Mouse (Mus musculus) embryonic fibroblast, embryonic 13.5 days (primary cell): Measurements from ENCODE around the gene Itgad. TPM values are rescaled to one million over a fixed set of nuclear protein-coding genes. Genes with fewer than 3 reads are reported as not detected.
"Not testable (repeated sequence)": the region's sequence is repeated elsewhere in the genome, so short reads cannot be mapped to it uniquely, and the experiment has no call there.

Experiments used
- H3K27ac ChIP-seq: 2 replicates; pipeline ENCODE4 v1.5.1; 2012; ENCODE audit warnings: low read length, control low read depth, inconsistent platforms; ENCODE audit not compliant: insufficient read depth
- H3K4me1 ChIP-seq: 2 replicates; pipeline ENCODE4 v1.6.1; 2011; ENCODE audit warnings: low read length; ENCODE audit not compliant: control insufficient read depth, insufficient read depth
- H3K4me3 ChIP-seq: 2 replicates; pipeline ENCODE4 v1.5.1; 2011; ENCODE audit warnings: mild to moderate bottlenecking, control low read depth, low read length; ENCODE audit not compliant: insufficient read depth
- CTCF ChIP-seq: IDR thresholded peaks from 2 replicates; pipeline ENCODE4 v1.5.1; 2011; ENCODE audit warnings: mild to moderate bottlenecking, control low read depth, low read length, moderate library complexity, borderline replicate concordance; ENCODE audit not compliant: insufficient read depth
- POLR2A ChIP-seq: IDR thresholded peaks from 2 replicates; pipeline ENCODE4 v1.6.1; 2011; ENCODE audit warnings: low read depth, mild to moderate bottlenecking, control low read depth, low read length, moderate library complexity
- polyA plus RNA-seq: library from polyadenylated mRNA; stranded (reverse); fragments of >200 nt; gene quantifications from 2 replicates; pipeline ENCODE4 v1.2.4, GENCODE M21; 2011; ENCODE audit warnings: low read depth; ENCODE audit not compliant: missing spikeins, insufficient read length

Itgad gene
- polyA plus RNA-seq, 1 experiment = not detected

- TF ChIP-seq POLR2A (no peak), CTCF (no peak)
Measured at GRCm38 (mm10) chr7:128128741-128129720, 25.1 kb upstream of the Itgad start, which contains the start of gene Itgax. Itgax (plus strand) TSS chr7:128129547.

GRCm38 (mm10) chr7:128132148-128132547, 22.0 kb upstream of the Itgad start:
- Histone ChIP-seq H3K4me1 (no peaks in the 10 kb centered on the region), H3K4me3 (no peak overlapping the region), H3K27ac (no peak overlapping the region)
- TF ChIP-seq POLR2A (no peak), CTCF (no peak)

More at GRCm38 (mm10) chr7:128128741-128129720, 25.1 kb upstream of the Itgad start, which contains the start of gene Itgax:
- Histone ChIP-seq H3K4me1 (no peaks in the 10 kb centered on the region), H3K27ac (no peak within 1 kb of the TSS), H3K4me3 (no peak within 1 kb of the TSS)

DNA sequence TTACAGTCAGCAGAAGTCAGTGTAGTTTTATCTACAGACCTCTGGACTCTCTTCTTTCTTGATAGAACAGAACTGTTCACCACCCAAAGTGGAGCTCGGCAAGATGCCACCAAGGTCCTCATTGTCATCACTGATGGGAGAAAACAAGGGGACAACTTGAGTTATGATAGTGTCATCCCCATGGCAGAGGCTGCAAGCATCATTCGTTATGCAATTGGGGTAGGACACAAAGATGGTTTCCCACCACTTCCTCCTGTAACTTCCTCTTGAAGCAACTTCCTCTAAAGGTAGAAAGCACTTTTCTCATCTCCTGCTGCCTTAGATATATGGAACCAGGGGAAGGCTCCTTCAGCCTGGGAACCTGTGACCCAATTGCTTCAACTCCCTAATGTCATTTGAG, 20.6 kb upstream of the Itgad start:
- TF ChIP-seq POLR2A (no peak), CTCF (no peak)
- Histone ChIP-seq H3K4me3 (no peak overlapping the region), H3K4me1 (no peaks in the 10 kb centered on the region), H3K27ac (no peak overlapping the region)

GRCm38 (mm10) chr7:128136927-128137326, 17.2 kb upstream of the Itgad start:
- TF ChIP-seq CTCF (no peak), POLR2A (no peak)
- Histone ChIP-seq H3K27ac (no peak overlapping the region), H3K4me3 (no peak overlapping the region), H3K4me1 (no peaks in the 10 kb centered on the region)

- Histone ChIP-seq H3K4me3 (no peak overlapping the region), H3K4me1 (no peaks in the 10 kb centered on the region), H3K27ac (no peak overlapping the region)
- TF ChIP-seq POLR2A (no peak), CTCF (no peak)
Measured at GRCm38 (mm10) chr7:128139611-128140010, 14.6 kb upstream of the Itgad start.

GRCm38 (mm10) chr7:128150970-128151369, 3.2 kb upstream of the Itgad start:
- no peak overlapping the region for H3K4me3 ChIP-seq
- H3K27ac ChIP-seq = no peak overlapping the region
- TF ChIP-seq CTCF (no peak), POLR2A (no peak)
- H3K4me1 ChIP-seq = no peaks in the 10 kb centered on the region

- no peaks in the 10 kb centered on the region for H3K4me1 ChIP-seq
- no peak for TF ChIP-seq POLR2A
- TF ChIP-seq CTCF = no peak
- H3K27ac ChIP-seq = no peak overlapping the region
- no peak overlapping the region for H3K4me3 ChIP-seq
Measured at GRCm38 (mm10) chr7:128154924-128155323, 748 bp downstream of the Itgad start.

- not testable (repeated sequence) for H3K4me3 ChIP-seq, H3K4me1 ChIP-seq, H3K27ac ChIP-seq
Measured at GRCm38 (mm10) chr7:128158688-128159354, 4.6 kb downstream of the Itgad start.

- no peaks in the 10 kb centered on the region for H3K4me1 ChIP-seq
- TF ChIP-seq CTCF (no peak), POLR2A (no peak)
- no peak overlapping the region for H3K4me3 ChIP-seq
- no peak overlapping the region for H3K27ac ChIP-seq
Measured at GRCm38 (mm10) chr7:128164001-128164400, 9.8 kb downstream of the Itgad start.

DNA sequence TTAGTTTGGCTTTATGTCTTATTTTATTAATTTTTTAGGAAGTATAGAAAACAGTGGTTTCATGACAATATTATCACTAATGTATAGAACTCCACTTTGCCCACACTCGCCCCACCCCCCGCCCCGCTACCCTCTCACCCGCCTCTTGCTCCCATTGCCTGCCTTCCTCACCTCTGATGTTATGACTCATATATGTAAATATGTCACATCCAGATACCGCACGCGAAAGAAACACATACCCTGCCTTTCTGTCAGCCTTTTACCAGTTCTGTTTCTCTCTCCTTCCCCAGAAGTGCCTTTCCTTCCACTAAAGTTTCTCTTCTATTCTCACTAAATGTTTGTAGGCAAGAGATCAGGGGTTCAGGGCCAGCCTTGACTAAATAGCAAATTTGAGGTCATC, 12.2 kb downstream of the Itgad start:
- no peaks in the 10 kb centered on the region for H3K4me1 ChIP-seq
- TF ChIP-seq CTCF (no peak), POLR2A (no peak)
- H3K4me3 ChIP-seq = no peak overlapping the region
- no peak overlapping the region for H3K27ac ChIP-seq
